Mouse (Mus musculus): ENCODE results near the gene Cln3.

GRCm38 (mm10) chr7:126545631-126546030 lies 40.0 kb downstream of the Cln3 start:
- TF ChIP-seq CTCF (IDR thresholded peaks at IDR 0.05; ENCODE audit: insufficient read depth, low read depth, low read length), result no peak
- no peak for TF ChIP-seq POLR2A (IDR thresholded peaks at IDR 0.05; ENCODE audit: insufficient read depth, low read depth, low read length)
